Comparison of ENCODE assay signal across 30 mouse cellular contexts in the genomic region with DNA sequence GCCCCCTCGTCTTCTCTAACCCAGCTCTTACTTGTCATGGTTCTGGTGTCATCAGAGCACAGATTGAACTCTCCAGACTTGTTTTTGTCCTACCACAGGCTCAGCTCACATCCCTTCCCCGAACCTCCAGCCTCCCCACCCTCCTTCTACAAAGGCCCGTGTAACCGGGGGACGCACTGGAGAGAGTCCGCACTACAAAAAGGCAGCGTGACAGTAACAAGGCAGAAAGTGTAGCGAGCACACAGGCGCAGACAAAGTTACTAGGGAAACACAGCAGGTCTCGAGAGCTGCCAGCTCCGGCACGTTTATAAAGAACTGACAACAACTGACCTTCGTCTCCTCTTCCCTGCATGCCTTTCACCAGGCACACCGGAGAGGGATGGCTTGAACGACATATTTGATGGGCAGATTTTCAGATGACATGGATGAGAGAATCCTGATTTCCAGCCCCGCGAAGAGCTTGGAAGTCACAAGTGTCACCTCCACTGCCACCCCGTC.
DNase-seq lines count a peak whose midpoint lies in the region; ATAC-seq lines count a peak whose summit lies in the region.
"Had no signal": no experiment of that assay in that cellular context is flagged by ENCODE, and none has a peak within 500 bp of the region (broad histone marks: within the 10 kb centered on the region; RNA-seq: fewer than 3 reads in every experiment).

No protein-coding gene starts in this region.

- H3K27me3 ChIP-seq in heart, embryonic 10.5 days (ENCODE audit: insufficient read depth, poor library complexity, severe bottlenecking), result no peaks in the 10 kb centered on the region
- H3K27me3 ChIP-seq in hindbrain, embryonic 15.5 days, result no peaks in the 10 kb centered on the region
- no peaks in the 10 kb centered on the region for H3K27me3 ChIP-seq in neural tube, embryonic 15.5 days (replicated peaks)
- H3K27me3 ChIP-seq: embryonic facial prominence, embryonic 15.5 days; heart, embryonic 12.5 days; intestine, embryonic 15.5 days; neural tube, embryonic 12.5 days; Patski had no signal

- ATAC-seq in hindbrain, embryonic 15.5 days (ENCODE audit: low FRiP score, low read depth), result no peak
- no peak for ATAC-seq in neural tube, embryonic 15.5 days (ENCODE audit: low FRiP score)
- ATAC-seq: intestine, embryonic 15.5 days; midbrain, embryonic 16.5 days; Patski had no signal

- 83% methylated on average over 18 of the region's 18 CpGs for WGBS in heart, embryonic 10.5 days
- WGBS in hindbrain, embryonic 15.5 days, result 35% methylated on average over 18 of the region's 18 CpGs
- 49% methylated on average over 18 of the region's 18 CpGs for WGBS in neural tube, embryonic 15.5 days

- no peaks in the 10 kb centered on the region for H3K36me3 ChIP-seq in heart, embryonic 10.5 days
- no peaks in the 10 kb centered on the region for H3K36me3 ChIP-seq in hindbrain, embryonic 15.5 days
- H3K36me3 ChIP-seq in neural tube, embryonic 15.5 days, result no peaks in the 10 kb centered on the region
- H3K36me3 ChIP-seq: embryonic facial prominence, embryonic 10.5 days; embryonic facial prominence, embryonic 15.5 days; G1E; heart, embryonic 12.5 days; intestine, embryonic 15.5 days; neural tube, embryonic 12.5 days had no signal

- no peak overlapping the region for H3K4me3 ChIP-seq in heart, embryonic 10.5 days
- H3K4me3 ChIP-seq in hindbrain, embryonic 15.5 days, result no peak overlapping the region
- no peak overlapping the region for H3K4me3 ChIP-seq in neural tube, embryonic 15.5 days (replicated peaks)
- H3K4me3 ChIP-seq: embryonic facial prominence, embryonic 10.5 days; embryonic facial prominence, embryonic 15.5 days; heart, embryonic 12.5 days; intestine, embryonic 15.5 days; layer of hippocampus, adult 2 months; myocyte; neural tube, embryonic 12.5 days had no signal

- H3K27ac ChIP-seq in heart, embryonic 10.5 days, result no peak overlapping the region
- H3K27ac ChIP-seq in hindbrain, embryonic 15.5 days (replicated peaks), result no peak overlapping the region
- H3K27ac ChIP-seq in neural tube, embryonic 15.5 days (replicated peaks), result no peak overlapping the region
- H3K27ac ChIP-seq: embryonic facial prominence, embryonic 10.5 days; embryonic facial prominence, embryonic 15.5 days; intestine, embryonic 15.5 days; layer of hippocampus, adult 2 months; liver, embryonic 14.5 days; macrophage; neural tube, embryonic 12.5 days had no signal

- peaks cover 24% of the 10 kb centered on the region for H3K4me1 ChIP-seq in heart, embryonic 10.5 days
- peaks cover 6% of the 10 kb centered on the region; the same call in 1 of the 2 replicates for H3K4me1 ChIP-seq in hindbrain, embryonic 15.5 days (replicated peaks)
- peaks cover 12% of the 10 kb centered on the region; the same call in 1 of the 2 replicates for H3K4me1 ChIP-seq in neural tube, embryonic 15.5 days
- H3K4me1 ChIP-seq: intestine, embryonic 15.5 days; neural tube, embryonic 12.5 days had no signal

- intact Hi-C loops in heart, postnatal 25 days (cut with DNase I), result no loop called here

- DNase-seq in embryo, embryonic 11 days, result peak; percentile 15
- no peak for DNase-seq in embryo, embryonic 10 days (ENCODE audit: low spot score)
- peak; percentile 54 for DNase-seq in heart, embryonic 10.5 days (ENCODE audit: low spot score)
- DNase-seq in heart, postnatal 25 days (ENCODE audit: low spot score), result no peak
- peak; percentile 32 for DNase-seq in ZHBTc4 (ENCODE audit: low read depth, low spot score)
- no peak for DNase-seq in layer of hippocampus, postnatal 14 days (ENCODE audit: low spot score in 2 of 2)
- DNase-seq: adrenal gland, postnatal 25 days; cerebellum, adult 2 months; cerebellum, postnatal 14 days; gastrocnemius, postnatal 14 days; kidney, adult 2 months; liver; lung, adult 2 months; lung, postnatal 10 days; thymus, adult 2 months; thymus, postnatal 36 days had no signal

- H3K4me2 ChIP-seq in hindbrain, embryonic 15.5 days, result 0 out of 2 replicates have a peak overlapping the region, but pooled peaks have one; percentile 16
- H3K4me2 ChIP-seq in neural tube, embryonic 15.5 days, result no peak overlapping the region
- H3K4me2 ChIP-seq: embryonic facial prominence, embryonic 15.5 days; heart, embryonic 12.5 days; intestine, embryonic 15.5 days; neural tube, embryonic 12.5 days had no signal

- H3K9me3 ChIP-seq in heart, embryonic 10.5 days, result 0 out of 2 replicates have a peak, but pooled peaks cover 4% of the 10 kb centered on the region
- H3K9me3 ChIP-seq in hindbrain, embryonic 15.5 days, result no peaks in the 10 kb centered on the region
- no peaks in the 10 kb centered on the region for H3K9me3 ChIP-seq in neural tube, embryonic 15.5 days (replicated peaks)
- H3K9me3 ChIP-seq: embryonic facial prominence, embryonic 15.5 days; intestine, embryonic 15.5 days; neural tube, embryonic 12.5 days had no signal

- no peak overlapping the region for H3K9ac ChIP-seq in hindbrain, embryonic 15.5 days
- H3K9ac ChIP-seq in neural tube, embryonic 15.5 days (replicated peaks), result no peak overlapping the region
- H3K9ac ChIP-seq: embryonic facial prominence, embryonic 15.5 days; heart, embryonic 12.5 days; intestine, embryonic 15.5 days; liver, embryonic 14.5 days; neural tube, embryonic 12.5 days had no signal

Comparison
In these comparisons a context has a peak if more than half of its experiments do, and no peak if none do; other contexts are left out.
1. DNase-seq: peak in embryo, embryonic 11 days (single experiment), heart, embryonic 10.5 days (single experiment) and ZHBTc4 (single experiment); none in embryo, embryonic 10 days (single experiment), heart, postnatal 25 days (single experiment) and layer of hippocampus, postnatal 14 days (0 of 2).